Mouse (Mus musculus) cortical plate, adult 2 months (tissue): ENCODE results near the gene Sec16b.

Source experiments
- CTCF ChIP-seq: fragments of 200-500 bp; IDR thresholded peaks from 2 replicates; pipeline ENCODE4 v1.5.1; 2011; ENCODE audit warnings: mild to moderate bottlenecking, control low read depth, low read length; ENCODE audit not compliant: insufficient read depth; ENCODE audit errors: extremely low read depth
- POLR2A ChIP-seq: fragments of 200-500 bp; IDR thresholded peaks from 2 replicates; pipeline ENCODE4 v1.6.1; 2011; ENCODE audit warnings: mild to moderate bottlenecking, low read length, control low read depth; ENCODE audit not compliant: insufficient read depth; ENCODE audit errors: extremely low read depth

DNA sequence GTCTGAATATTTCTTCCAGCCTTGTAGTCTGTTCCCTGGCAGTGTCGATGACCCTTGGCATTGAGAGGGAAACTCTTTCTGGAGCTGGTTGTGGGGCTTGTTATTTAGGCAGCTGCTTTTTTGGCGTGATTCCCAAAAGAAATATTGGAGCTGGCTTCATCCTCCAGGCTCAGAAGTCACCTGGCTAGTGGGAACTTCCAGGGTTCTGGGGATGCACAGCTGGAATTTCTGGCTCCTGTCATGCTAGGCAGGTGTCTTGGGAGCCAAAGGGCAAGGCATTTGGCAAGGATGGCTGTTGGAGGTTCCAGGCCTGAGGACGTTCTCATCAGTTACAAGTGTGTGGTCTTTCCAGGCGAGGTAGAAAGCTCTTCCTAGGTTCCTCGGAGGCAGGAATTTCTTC lies 80.0 kb downstream of the Sec16b start:
- TF ChIP-seq POLR2A (no peak), CTCF (no peak)
